Mouse (Mus musculus): Measurements from ENCODE around the gene Sumo2. TPM values are rescaled to one million over a fixed set of nuclear protein-coding genes. Genes with fewer than 3 reads are reported as not detected.

Sumo2 gene
- polyA plus RNA-seq, 1 experiment from 2014 or later, result 1,013 TPM

GRCm38 (mm10) chr11:115564064-115564809 lies 28.2 kb upstream of the Sumo2 start, which contains the start of gene Nup85:
Gene Nup85 (plus strand): TSS chr11:115564434.
- Histone ChIP-seq H3K27ac (peak within 1 kb of the TSS; percentile 84), H3K27me3 (ENCODE audit: insufficient read depth, low read length) (no peaks in the 10 kb centered on the region), H3K36me3 (ENCODE audit: insufficient read depth, low read length) (peaks cover 21% of the 10 kb centered on the region; the same call in 1 of the 2 replicates), H3K9ac (ENCODE audit: low read depth, low read length) (peak within 1 kb of the TSS; percentile 77), H3K4me3 (replicated peaks; ENCODE audit: low read depth, low read length) (peak within 1 kb of the TSS; percentile 78), H3K9me3 (replicated peaks; ENCODE audit: low read length) (no peaks in the 10 kb centered on the region), H3K4me2 (ENCODE audit: low read length) (peak within 1 kb of the TSS; percentile 83), H3K4me1 (replicated peaks; ENCODE audit: insufficient read depth, low read length) (peaks cover 10% of the 10 kb centered on the region; the same call in 1 of the 2 replicates)
- DNase-seq (ENCODE audit: low spot score) (peak; percentile 98), ATAC-seq (replicated peaks; ENCODE audit: low FRiP score, low read depth) (peak; percentile 83)
- no peak for TF ChIP-seq CTCF (IDR thresholded peaks at IDR 0.05; ENCODE audit: low read depth)
- 0% methylated on average over 42 of the region's 42 CpGs for WGBS

- no peaks in the 10 kb centered on the region for H3K27me3 ChIP-seq (ENCODE audit: insufficient read depth, low read length)
- TF ChIP-seq CTCF (IDR thresholded peaks at IDR 0.05; ENCODE audit: low read depth), result peak; percentile 14; the same call in 1 of the 2 replicates
- H3K4me3 ChIP-seq (replicated peaks; ENCODE audit: low read depth, low read length), result peak overlapping the region; percentile 78
- no peaks in the 10 kb centered on the region for H3K9me3 ChIP-seq (replicated peaks; ENCODE audit: low read length)
- peak overlapping the region; percentile 84; the same call in 1 of the 2 replicates for H3K27ac ChIP-seq
- peaks cover 13% of the 10 kb centered on the region; the same call in 1 of the 2 replicates for H3K36me3 ChIP-seq (ENCODE audit: insufficient read depth, low read length)
- H3K4me1 ChIP-seq (replicated peaks; ENCODE audit: insufficient read depth, low read length), result peaks cover 10% of the 10 kb centered on the region; the same call in 1 of the 2 replicates
- 51% methylated on average over 4 of the region's 4 CpGs for WGBS
- ATAC-seq (replicated peaks; ENCODE audit: low FRiP score, low read depth) (no peak), DNase-seq (ENCODE audit: low spot score) (no peak)
- peak overlapping the region; percentile 77 for H3K9ac ChIP-seq (ENCODE audit: low read depth, low read length)
- peak overlapping the region; percentile 83 for H3K4me2 ChIP-seq (ENCODE audit: low read length)
Observed at GRCm38 (mm10) chr11:115563406-115563805, 27.3 kb upstream of the Sumo2 start.

DNA sequence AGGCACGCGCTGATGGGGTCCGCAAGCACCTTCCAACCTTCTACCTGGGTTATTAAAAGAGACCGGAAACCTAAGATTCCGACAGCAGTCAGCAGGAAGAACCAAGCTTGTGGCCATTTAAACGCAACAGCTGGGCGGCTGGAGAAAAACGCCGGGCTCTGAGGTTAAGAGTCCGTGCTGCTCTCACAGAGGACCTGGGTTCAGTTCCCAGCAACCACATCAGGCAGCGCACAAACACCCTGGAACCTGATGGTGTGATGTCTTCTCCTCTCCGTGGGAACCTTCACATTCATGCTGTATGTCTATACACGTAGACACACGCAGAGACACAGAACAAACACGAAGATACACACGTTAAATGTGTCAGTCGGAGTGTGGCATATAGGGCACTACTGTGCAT lies 19.6 kb upstream of the Sumo2 start:
- ATAC-seq (replicated peaks; ENCODE audit: low FRiP score, low read depth), result no peak
- Histone ChIP-seq H3K4me2 (ENCODE audit: low read length) (no peak overlapping the region), H3K9me3 (replicated peaks; ENCODE audit: low read length) (no peaks in the 10 kb centered on the region), H3K27me3 (ENCODE audit: insufficient read depth, low read length) (no peaks in the 10 kb centered on the region), H3K36me3 (ENCODE audit: insufficient read depth, low read length) (no peaks in the 10 kb centered on the region), H3K4me1 (replicated peaks; ENCODE audit: insufficient read depth, low read length) (no peaks in the 10 kb centered on the region), H3K4me3 (replicated peaks; ENCODE audit: low read depth, low read length) (no peak overlapping the region), H3K27ac (no peak overlapping the region), H3K9ac (ENCODE audit: low read depth, low read length) (no peak overlapping the region)
- WGBS, result 79% methylated on average over 17 of the region's 17 CpGs
- no peak for DNase-seq (ENCODE audit: low spot score)
- TF ChIP-seq CTCF (IDR thresholded peaks at IDR 0.05; ENCODE audit: low read depth), result no peak

GRCm38 (mm10) chr11:115552783-115553182 lies 16.7 kb upstream of the Sumo2 start:
- TF ChIP-seq CTCF (IDR thresholded peaks at IDR 0.05; ENCODE audit: low read depth), result peak; percentile 57

DNA sequence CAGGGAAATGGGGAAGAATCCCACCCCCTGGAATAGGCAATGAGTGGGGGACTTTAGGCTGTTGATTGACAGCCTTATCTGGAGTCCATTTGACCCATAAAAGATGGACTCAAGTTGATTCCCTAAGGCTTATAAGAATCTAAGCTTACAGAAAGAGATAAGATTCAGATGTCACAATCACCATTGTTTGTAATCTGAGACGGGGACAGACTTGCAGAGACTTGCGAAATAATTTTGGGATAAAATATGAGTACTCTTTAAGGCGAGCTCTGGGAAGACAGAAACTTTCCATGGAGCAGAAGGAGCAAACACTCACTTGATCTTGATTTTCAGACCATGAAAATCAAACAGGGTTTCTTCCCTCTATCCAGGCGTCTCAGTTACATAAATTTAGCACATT lies 7.5 kb upstream of the Sumo2 start:
- Histone ChIP-seq H3K4me2 (ENCODE audit: low read length) (no peak overlapping the region), H3K9me3 (replicated peaks; ENCODE audit: low read length) (no peaks in the 10 kb centered on the region), H3K27me3 (ENCODE audit: insufficient read depth, low read length) (no peaks in the 10 kb centered on the region), H3K27ac (no peak overlapping the region), H3K36me3 (ENCODE audit: insufficient read depth, low read length) (no peaks in the 10 kb centered on the region), H3K4me1 (replicated peaks; ENCODE audit: insufficient read depth, low read length) (no peaks in the 10 kb centered on the region), H3K9ac (ENCODE audit: low read depth, low read length) (no peak overlapping the region), H3K4me3 (replicated peaks; ENCODE audit: low read depth, low read length) (no peak overlapping the region)
- DNase-seq (ENCODE audit: low spot score) (peak; percentile 25), ATAC-seq (replicated peaks; ENCODE audit: low FRiP score, low read depth) (no peak)
- 59% methylated on average over 4 of the region's 4 CpGs for WGBS
- no peak for TF ChIP-seq CTCF (IDR thresholded peaks at IDR 0.05; ENCODE audit: low read depth)

More at GRCm38 (mm10) chr11:115552783-115553182, 16.7 kb upstream of the Sumo2 start:
- ATAC-seq (replicated peaks; ENCODE audit: low FRiP score, low read depth) (no peak), DNase-seq (ENCODE audit: low spot score) (no peak)
- WGBS, result 66% methylated on average over 4 of the region's 4 CpGs
- Histone ChIP-seq H3K9me3 (replicated peaks; ENCODE audit: low read length) (no peaks in the 10 kb centered on the region), H3K27me3 (ENCODE audit: insufficient read depth, low read length) (no peaks in the 10 kb centered on the region), H3K4me1 (replicated peaks; ENCODE audit: insufficient read depth, low read length) (no peaks in the 10 kb centered on the region), H3K36me3 (ENCODE audit: insufficient read depth, low read length) (no peaks in the 10 kb centered on the region), H3K4me2 (ENCODE audit: low read length) (no peak overlapping the region), H3K27ac (no peak overlapping the region), H3K4me3 (replicated peaks; ENCODE audit: low read depth, low read length) (no peak overlapping the region), H3K9ac (ENCODE audit: low read depth, low read length) (no peak overlapping the region)

DNA sequence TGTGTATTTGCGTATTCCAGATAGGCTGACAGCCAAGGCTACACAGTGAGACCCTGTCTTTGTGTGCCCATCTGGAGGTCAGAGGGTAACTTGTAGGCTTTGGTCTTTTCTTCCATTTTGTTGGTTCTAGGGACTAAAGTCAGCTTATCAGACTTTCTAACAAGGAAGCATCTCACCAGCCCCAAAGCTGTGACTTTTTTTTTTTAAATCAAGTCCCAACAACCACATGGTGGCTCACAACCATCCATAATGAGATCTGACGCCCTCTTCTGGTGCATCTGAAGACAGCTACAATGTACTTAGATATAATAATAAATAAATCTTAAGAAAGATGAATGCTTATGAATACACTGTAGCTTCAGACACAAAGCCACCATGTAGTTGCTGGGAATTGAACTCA lies 2.0 kb upstream of the Sumo2 start:
- DNase-seq (ENCODE audit: low spot score) (no peak), ATAC-seq (replicated peaks; ENCODE audit: low FRiP score, low read depth) (no peak)
- no peak overlapping the region for H3K4me3 ChIP-seq (replicated peaks; ENCODE audit: low read depth, low read length)
- no peak overlapping the region for H3K4me2 ChIP-seq (ENCODE audit: low read length)
- H3K4me1 ChIP-seq (replicated peaks; ENCODE audit: insufficient read depth, low read length), result no peaks in the 10 kb centered on the region
- WGBS, result 66% methylated on average over 2 of the region's 2 CpGs
- H3K27ac ChIP-seq, result no peak overlapping the region
- TF ChIP-seq CTCF (IDR thresholded peaks at IDR 0.05; ENCODE audit: low read depth), result peak; percentile 32; the same call in 1 of the 2 replicates
- H3K36me3 ChIP-seq (ENCODE audit: insufficient read depth, low read length), result 0 out of 2 replicates have a peak, but pooled peaks cover under 1% of the 10 kb centered on the region
- H3K27me3 ChIP-seq (ENCODE audit: insufficient read depth, low read length), result no peaks in the 10 kb centered on the region
- H3K9ac ChIP-seq (ENCODE audit: low read depth, low read length), result no peak overlapping the region
- no peaks in the 10 kb centered on the region for H3K9me3 ChIP-seq (replicated peaks; ENCODE audit: low read length)
